Mouse (Mus musculus): ENCODE measurements around the gene Hpse2.
"Not testable (repeated sequence)": the region's sequence is repeated elsewhere in the genome, so short reads cannot be mapped to it uniquely, and the experiment has no call there.

Hpse2 gene

GRCm38 (mm10) chr19:42839118-42839517 is 549.0 kb downstream of the Hpse2 start:
- DNase-seq = no peak

GRCm38 (mm10) chr19:42838271-42838670 is 549.9 kb downstream of the Hpse2 start:
- no peak for DNase-seq

DNA sequence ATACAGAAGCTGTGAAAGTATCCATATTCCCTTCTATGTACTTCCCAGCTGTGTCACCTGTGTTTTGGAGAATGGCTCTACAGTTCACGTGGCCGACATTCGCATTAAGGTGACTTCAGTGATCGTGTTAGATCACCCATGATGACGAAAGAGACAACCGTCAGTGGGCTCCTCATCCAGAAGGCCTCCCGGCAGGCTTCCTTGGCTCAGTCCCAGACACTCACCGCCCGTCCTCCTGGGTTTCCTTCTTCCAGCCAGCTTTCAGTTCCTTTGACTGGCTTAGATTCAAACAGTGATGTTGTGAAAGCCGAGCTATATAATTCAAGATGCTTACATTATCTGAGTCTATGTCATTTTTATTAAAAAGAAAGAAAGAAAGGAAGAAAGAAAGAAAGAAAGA is 550.6 kb downstream of the Hpse2 start:
- peak; percentile 56 to 76 for DNase-seq

GRCm38 (mm10) chr19:42833126-42833525 is 555.0 kb downstream of the Hpse2 start:
- no peak for DNase-seq

DNA sequence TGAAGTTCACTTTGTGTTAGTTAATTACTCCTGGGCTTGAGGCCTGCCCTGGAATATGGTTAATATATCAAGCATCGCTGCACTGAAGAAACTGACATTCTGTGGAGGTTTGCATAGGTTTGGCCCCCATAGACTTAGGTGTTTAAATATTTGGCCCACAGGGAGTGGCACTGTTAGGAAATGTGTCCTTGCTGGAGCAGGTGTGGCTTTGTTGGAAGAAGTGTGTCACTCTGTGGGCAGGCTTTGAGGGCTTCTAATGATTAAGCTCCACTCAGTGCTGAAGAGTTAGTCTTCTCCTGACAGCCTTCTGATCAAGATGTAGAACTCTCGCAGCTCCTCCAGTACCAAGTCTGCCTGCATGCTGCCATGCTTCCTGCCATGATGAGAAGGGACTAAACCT is 555.9 kb downstream of the Hpse2 start:
- no peak for DNase-seq

DNA sequence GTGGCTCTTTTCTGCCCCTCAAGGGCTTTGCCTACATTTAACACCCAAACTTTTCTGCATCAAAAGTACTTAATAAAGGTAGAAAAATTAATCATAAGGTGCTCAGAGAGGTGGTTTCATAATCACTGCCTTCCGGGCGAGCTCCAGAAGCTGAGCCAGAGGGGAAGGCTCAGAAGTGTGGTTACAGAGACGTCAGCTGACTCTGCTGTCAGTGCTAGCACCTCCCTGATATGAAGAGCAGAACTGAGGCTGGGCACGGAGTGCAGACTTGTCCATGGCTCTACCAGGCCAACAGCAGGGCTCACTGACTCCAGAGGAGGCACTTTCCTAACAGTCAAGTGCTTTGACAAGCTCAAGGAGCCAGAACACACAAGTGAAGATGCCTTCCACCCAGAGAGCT is 559.0 kb downstream of the Hpse2 start:
- no peak for DNase-seq

- DNase-seq = no peak
Measured at GRCm38 (mm10) chr19:42827843-42828242, 560.3 kb downstream of the Hpse2 start.

DNA sequence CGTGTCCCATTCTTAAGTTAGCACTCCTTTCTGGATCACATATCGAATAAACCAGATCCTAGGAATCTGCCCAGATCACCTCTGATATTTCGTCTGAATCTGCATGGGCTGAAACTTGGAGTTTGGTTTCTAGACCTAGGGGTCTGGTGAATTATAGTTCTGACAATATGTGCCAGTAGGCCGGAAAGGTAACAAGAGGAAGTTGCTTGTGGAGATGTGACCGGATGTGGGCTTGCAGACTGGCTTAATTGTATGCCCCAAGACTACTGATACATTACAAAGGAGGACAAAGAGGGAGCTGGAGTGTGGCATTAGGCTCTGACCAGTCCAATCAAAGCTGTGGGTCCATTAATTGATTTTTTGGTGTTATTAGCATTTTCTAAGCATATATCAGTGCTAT is 568.0 kb downstream of the Hpse2 start:
- no peak for DNase-seq

- no peak for DNase-seq
Measured at GRCm38 (mm10) chr19:42817761-42818160, 570.4 kb downstream of the Hpse2 start.

DNA sequence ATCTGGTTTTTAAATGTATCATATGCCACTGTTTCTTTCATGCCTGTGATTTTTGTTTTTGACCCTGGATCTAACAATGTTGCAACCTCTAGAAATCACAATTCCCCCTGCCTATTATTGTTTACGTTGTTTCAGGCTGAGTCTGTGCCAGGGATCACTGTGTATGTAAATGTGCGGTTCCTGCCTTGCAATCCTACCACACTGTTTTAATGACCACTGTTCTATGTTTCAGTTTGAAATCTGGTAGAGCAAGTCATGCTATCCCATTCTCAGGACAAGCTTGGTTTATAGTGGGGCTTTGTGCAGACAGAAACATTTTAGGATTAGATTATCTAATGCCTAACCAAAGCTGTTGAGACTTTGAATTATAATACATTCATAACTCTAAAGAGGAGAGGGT is 571.9 kb downstream of the Hpse2 start:
- DNase-seq = no peak

- DNase-seq = no peak
Measured at GRCm38 (mm10) chr19:42810140-42810539, 578.0 kb downstream of the Hpse2 start.

GRCm38 (mm10) chr19:42809491-42809890 is 578.7 kb downstream of the Hpse2 start:
- no peak for DNase-seq

DNA sequence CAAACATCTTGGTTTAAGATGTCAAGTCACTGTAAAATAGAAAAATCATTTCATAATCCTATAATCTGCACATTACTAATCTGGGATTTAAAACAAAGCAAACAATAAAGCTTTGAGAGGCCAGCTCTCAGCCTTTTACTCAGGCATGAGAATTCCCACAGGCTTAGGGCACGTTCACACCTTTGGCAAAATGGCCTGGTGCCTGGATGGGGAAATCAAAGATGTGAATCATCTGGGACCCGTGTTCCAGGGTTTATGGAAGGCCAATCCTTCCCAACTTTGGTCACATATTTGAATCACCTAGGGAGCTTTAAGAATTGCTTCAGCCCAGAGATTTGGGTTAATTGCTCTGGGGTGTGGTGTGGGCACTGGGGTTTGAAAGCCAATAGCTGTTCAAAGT is 590.3 kb downstream of the Hpse2 start:
- no peak for DNase-seq

- no peak for DNase-seq
Measured at GRCm38 (mm10) chr19:42795801-42796200, 592.4 kb downstream of the Hpse2 start.

DNA sequence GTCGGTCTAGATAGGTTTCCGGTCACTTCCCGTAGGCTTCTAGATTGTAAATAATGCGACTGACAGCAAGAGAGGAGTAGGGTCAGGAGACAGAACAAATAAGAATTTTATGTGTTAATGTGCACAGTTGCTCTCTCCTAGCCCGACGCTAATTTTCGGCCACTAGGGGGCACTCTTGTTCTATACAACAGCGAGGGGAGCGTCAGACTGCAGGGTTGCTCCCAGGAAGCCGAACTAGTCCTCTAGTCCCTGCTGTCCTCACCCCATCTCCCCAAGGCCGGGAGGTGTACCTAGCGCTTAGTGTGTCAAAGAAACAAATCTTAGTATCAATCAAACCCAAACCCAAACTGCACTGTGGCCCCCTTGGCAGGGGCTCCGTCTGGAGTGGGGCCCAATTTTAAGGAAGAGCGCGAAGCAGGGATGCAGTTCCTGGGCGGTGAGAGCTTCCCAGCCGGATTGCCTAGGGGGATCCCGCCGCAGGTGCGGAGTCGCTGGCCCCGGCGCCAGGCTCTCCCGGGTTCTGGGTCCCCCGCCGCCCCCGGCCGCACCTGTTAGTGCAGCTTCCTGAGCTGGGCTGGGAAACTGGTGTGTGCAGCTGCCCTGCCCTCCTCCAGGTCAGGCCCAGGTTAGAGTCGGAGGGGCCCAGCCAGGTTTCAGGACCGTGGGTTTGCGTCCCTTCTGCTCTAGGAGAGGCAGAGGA is 593.1 kb downstream of the Hpse2 start:
- DNase-seq = peak; percentile 91 to 94

- no peak for DNase-seq
Measured at GRCm38 (mm10) chr19:42788311-42788710, 599.8 kb downstream of the Hpse2 start.

DNA sequence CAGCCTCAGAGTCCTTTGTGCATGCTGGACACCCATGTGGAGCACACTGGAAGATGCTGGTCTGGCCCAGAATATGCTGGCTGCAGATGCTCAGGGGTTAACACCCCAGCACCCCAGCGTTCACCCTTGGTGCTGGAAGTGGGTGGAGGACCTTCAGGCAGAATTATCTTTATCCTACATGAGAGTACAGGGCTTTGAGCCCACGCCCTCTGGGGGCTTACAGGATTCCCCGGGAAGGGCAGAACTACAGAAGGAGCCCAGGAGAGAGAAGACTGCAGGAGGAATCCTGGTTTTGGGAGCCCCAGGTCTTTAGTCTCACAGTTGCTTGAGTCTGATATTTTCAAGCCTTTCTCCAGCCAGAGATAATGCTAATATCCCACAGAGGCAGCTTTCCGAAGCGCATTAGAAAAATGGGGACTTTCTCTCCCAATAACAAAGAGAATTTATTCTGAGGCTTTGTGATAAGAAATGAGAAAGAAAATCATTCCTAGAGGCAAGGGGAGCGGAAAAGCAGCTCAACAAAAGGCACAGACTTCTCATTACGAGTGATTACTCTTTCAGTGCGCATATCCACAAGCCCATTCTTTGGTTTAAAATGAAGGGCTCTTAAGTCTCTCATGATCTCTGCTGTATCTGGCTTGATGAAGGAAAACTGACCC is 602.5 kb downstream of the Hpse2 start:
- DNase-seq = no peak

DNA sequence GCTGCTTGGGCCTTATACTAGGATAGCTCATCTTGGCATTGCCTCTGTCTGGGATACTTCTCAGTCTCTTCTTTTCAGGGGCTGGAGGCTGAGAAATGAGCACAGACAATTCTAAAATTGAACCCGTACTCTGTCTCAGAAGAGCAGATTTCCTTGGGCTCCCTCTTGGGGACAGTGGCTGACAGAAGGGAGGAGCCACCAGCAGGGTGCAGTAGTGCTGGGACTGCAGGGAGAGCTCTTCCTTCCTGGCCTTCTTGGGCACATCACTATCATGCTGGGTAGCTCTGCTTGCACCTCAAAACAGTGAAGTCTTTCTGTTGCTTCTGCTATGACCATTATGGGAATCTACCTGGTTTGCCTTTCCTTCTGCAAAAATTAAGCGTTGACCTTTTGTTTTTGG is 603.0 kb downstream of the Hpse2 start:
- DNase-seq = no peak

- DNase-seq = not testable (repeated sequence)
Measured at GRCm38 (mm10) chr19:42780156-42780538, 608.0 kb downstream of the Hpse2 start.

DNA sequence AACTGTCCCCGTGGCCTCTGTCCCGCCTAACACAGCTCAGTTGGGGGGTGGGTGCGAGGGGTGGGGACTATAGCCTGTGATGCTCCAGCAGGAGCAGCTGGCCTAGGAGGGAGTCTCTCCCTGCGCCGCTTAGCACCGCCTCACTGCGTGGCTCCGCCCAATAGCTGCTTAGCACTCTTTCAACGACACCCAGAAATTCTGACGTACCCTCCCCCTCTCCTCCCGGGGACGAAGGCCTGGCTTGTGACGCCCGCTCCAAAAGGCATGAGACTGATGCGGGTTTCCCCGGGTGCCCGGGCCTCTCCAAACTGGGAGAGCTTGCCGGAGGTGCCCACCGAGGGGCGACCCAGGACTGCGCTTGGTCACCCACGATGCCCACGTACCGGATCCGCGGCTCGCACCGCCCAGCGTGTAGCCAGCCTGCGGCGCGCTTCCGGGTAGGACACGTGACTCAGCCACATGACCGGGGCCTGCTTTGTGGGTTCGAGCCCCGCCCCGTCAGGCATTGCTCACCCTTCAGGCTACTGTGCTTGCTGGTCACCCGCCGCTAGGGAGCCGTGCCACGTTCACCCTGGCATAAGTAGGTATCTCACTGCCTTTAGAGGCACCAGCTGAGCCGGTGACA is 608.5 kb downstream of the Hpse2 start, which contains the start of gene Hps1:
Gene Hps1 (minus strand): TSS at position 448 of the 625 bp plus-strand sequence.
- peak; percentile 89 for DNase-seq

GRCm38 (mm10) chr19:42777801-42778200 is 610.4 kb downstream of the Hpse2 start:
- DNase-seq = peak; percentile 30 to 62

- peak in 1 of 2 experiments; percentile 33 for DNase-seq
Measured at GRCm38 (mm10) chr19:42776813-42777212, 611.3 kb downstream of the Hpse2 start.

DNA sequence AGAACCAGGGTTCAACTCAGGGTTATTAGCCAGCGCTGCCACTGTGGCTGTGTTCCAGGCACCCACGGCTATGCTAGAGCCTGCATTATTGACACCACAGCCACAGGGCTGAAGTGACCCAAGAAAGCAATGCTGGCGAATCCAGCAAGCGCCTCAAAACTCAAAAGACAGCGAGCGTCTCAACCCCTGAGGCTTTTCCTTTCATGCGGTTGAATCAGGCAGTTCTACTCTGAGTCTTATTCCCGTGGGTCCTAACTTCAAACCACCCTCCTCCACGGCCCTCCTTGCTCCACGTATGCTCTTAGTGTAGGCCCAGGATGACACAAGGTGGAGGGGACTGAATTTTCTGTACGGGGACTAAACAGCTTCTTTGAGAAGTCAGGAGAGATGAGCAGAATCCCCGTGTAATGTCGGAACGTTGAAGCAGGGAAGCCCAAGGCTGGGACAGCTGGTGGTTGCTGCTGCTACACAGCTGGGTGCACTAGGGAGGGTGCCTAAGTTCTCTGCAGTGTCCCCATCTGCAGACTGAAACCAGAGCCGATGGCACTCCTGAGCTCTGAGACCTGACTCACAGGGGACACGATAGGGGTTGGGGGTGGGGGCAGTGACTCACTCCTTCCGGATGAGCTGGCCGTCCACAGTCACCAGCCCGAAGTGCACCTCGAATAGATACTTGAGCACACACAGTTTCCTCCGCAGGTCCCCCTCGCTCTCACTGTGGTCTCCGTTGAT is 617.8 kb downstream of the Hpse2 start:
- no peak for DNase-seq
